Mouse (Mus musculus) CD4-positive naive resting alpha-beta T cell, adult 57 days (primary cell): ENCODE data around the gene Galnt4. TPM values are rescaled to one million over a fixed set of nuclear protein-coding genes. Genes with fewer than 3 reads are reported as not detected.

Experiments
- total RNA-seq: library from RNA; stranded (reverse); gene quantifications from one replicate; pipeline ENCODE4 v1.2.4, GENCODE M21; 2023

Galnt4 gene
- 23.5 TPM for total RNA-seq

DNA sequence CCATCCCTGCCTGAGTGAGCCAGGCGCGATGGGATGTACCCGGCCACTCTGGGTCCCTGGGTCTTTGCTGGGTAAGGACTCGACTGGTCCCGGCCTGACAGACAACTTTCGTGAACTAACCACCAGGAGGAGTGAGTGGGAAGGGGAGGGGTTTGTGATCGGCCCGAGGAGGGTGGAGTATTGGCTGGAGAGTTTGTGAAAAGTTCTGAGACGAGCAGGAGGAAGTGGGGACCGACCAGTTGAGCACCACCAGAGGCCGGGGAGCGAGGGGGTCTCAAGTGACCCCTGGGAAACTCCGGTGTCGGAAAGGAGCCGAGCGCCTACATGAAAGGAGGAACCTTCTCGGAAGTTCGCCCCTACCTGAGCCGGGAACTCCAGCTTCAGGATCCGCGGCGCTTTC lies at the start of gene Galnt4:
Gene Galnt4 (plus strand): TSS at position 196 of the 400 bp plus-strand sequence.

DNA sequence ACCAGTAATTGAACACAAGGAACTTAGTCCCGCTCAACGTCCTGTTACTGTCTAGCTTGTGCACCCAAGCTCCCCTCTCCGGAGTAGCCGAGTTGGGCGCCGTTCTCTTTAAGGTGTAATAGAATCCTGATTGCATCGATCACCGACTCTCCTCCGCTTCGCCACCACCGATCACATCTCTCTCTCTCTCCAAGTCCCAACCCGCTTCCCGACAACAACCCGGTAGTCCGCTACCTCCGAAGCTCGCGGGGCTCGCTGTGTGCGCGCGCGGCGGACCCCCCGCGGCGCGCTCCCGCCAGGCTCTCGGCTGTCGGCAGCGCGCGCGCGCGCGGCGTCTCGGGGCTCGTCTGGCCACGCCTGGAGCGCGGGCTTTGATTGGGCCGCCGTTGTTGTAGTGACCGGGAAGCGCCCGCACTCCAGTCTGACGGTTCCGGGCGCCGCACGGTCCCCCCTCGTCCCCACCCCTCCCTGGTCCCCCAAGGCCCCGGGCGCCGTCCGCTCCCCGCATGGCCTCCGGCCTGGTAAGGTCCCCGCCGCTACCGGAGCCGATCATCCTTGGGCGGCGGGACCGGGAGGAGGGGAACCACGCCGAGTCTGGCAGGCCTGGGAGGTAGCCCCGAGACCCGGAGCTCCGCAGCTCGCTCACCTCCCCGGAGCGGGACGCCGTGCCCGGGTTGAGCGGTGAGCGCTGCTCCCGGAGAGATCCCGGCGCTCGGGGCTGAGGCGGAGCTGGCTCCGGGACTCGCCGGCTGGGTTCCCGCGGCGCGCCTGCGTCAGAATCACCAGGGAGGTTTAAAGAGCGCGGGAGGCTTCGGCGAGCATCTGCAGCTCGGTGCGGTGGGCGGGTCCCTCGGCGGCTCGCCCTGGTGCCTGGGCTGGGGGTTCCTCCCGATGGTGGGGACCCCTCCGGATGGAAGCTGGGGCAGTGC lies 992 bp upstream of the Galnt4 start, which contains the start of gene Poc1b:
Gene Poc1b (plus strand): TSS at position 334 of the 929 bp plus-strand sequence.

DNA sequence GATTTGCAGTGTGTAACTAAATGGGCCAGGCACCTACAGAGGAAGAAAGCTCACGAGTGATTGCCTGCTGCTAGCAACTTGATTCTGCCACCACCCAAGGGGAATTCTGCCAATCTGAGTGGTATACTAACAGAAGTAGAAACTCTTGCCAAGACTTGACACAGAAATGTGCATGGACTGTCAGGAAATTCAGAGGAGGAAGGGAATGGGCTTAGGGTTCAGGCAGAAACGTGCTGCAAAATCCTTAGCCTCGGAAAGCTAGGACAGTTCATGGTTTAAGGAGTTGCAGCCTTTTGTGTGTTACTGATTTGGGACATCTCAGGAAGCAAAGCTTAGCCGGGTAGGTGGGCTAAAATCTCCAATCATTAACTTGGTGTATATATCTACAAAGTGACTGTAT lies 18.3 kb downstream of the Galnt4 start, which contains the start of gene Phxr2:
Gene Phxr2 (minus strand): TSS at position 101 of the 400 bp plus-strand sequence.

Other genes starting within 250 kb of the Galnt4 start
- gene Atp2b1, start 193.8 kb upstream of the Galnt4 start, total RNA-seq: 152 TPM
- gene Poc1b, start 1.1 kb upstream of the Galnt4 start, total RNA-seq: 24.2 TPM
- gene Phxr2, start 18.2 kb downstream of the Galnt4 start, total RNA-seq: not detected
- gene Dusp6, start 155.1 kb downstream of the Galnt4 start, total RNA-seq: 65.8 TPM